Mouse (Mus musculus) liver, embryonic 11.5 days (tissue): Measurements from ENCODE around the gene Ssmem1. TPM values are rescaled to one million over a fixed set of nuclear protein-coding genes. Genes with fewer than 3 reads are reported as not detected.

ENCODE experiments used
- ATAC-seq: fragments of 200-750 bp; cut with Nextera tagmentation; replicated peaks from 2 replicates; pipeline ENCODE4 v1.8.0; 2017; ENCODE audit warnings: moderate number of reproducible peaks, mild to moderate bottlenecking, moderate TSS enrichment, moderate library complexity; ENCODE audit not compliant: low FRiP score
- DNase-seq: peaks from one replicate; pipeline ENCODE4 v3.0.0-alpha.2; 2017; ENCODE audit warnings: low spot score
- H3K27ac ChIP-seq: fragments of 300-500 bp; sonication (generic); 2 replicates; pipeline ENCODE4 v1.5.1; 2014; ENCODE audit warnings: mild to moderate bottlenecking, low read depth, low read length, control low read depth
- H3K27me3 ChIP-seq: fragments of 300-500 bp; sonication (generic); replicated peaks from 2 replicates; pipeline ENCODE4 v1.6.1; 2014; ENCODE audit warnings: low read length, mixed read lengths; ENCODE audit not compliant: control insufficient read depth, insufficient read depth
- H3K36me3 ChIP-seq: fragments of 300-500 bp; sonication (generic); 2 replicates; pipeline ENCODE4 v1.6.1; 2014; ENCODE audit warnings: mild to moderate bottlenecking, low read length, moderate library complexity, mixed read lengths; ENCODE audit not compliant: control insufficient read depth, insufficient read depth
- H3K4me1 ChIP-seq: fragments of 300-500 bp; sonication (generic); replicated peaks from 2 replicates; pipeline ENCODE4 v1.6.1; 2014; ENCODE audit warnings: low read length, mixed read lengths; ENCODE audit not compliant: control insufficient read depth, insufficient read depth
- H3K4me2 ChIP-seq: fragments of 300-500 bp; sonication (generic); 2 replicates; pipeline ENCODE4 v1.6.1; 2014; ENCODE audit warnings: mild to moderate bottlenecking, control low read depth, moderate library complexity
- H3K4me3 ChIP-seq: fragments of 300-500 bp; sonication (generic); 2 replicates; pipeline ENCODE4 v1.5.1; 2014; ENCODE audit warnings: low read depth, low read length, control low read depth
- H3K9ac ChIP-seq: fragments of 300-500 bp; sonication (generic); 2 replicates; pipeline ENCODE4 v1.6.1; 2014; ENCODE audit warnings: low read depth, low read length, control low read depth
- H3K9me3 ChIP-seq: fragments of 300-500 bp; sonication (generic); 2 replicates; pipeline ENCODE4 v1.6.1; 2016; ENCODE audit warnings: low read length, inconsistent platforms, mixed read lengths; ENCODE audit not compliant: control insufficient read depth
- WGBS: fragments of 180-500 bp; shearing (Covaris S2); extraction: QIAGEN DNeasy Blood & Tissue Kit; methylation state at CpG from one replicate; pipeline ENCODE4 v1.1.7; 2014; 5-methylcytosine and 5-hydroxymethylcytosine counted together
- polyA plus RNA-seq: library from polyadenylated mRNA; unstranded; fragments of >200 nt; fragmentation: Nextera tagmentation; extraction: Ambion mirVana; gene quantifications from 2 replicates; pipeline ENCODE4 v1.2.1, GENCODE M21; 2014

Gene Ssmem1
- polyA plus RNA-seq, 1 experiment from 2014 or later = not detected

GRCm38 (mm10) chr6:30538800-30539199, 29.2 kb downstream of the Ssmem1 start:
- Histone ChIP-seq H3K27ac (no peak overlapping the region), H3K4me3 (no peak overlapping the region), H3K9ac (no peak overlapping the region), H3K4me1 (peaks cover 12% of the 10 kb centered on the region; the same call in 1 of the 2 replicates), H3K4me2 (no peak overlapping the region), H3K27me3 (no peaks in the 10 kb centered on the region), H3K36me3 (no peaks in the 10 kb centered on the region), H3K9me3 (no peaks in the 10 kb centered on the region)
- WGBS = 71% methylated on average over 5 of the region's 5 CpGs
- DNase-seq (no peak), ATAC-seq (no peak)

- H3K9me3 ChIP-seq = no peaks in the 10 kb centered on the region
- H3K27ac ChIP-seq = no peak within 1 kb of the TSS
- 65% methylated on average over 11 of the region's 11 CpGs for WGBS
- H3K4me1 ChIP-seq = peaks cover 12% of the 10 kb centered on the region; the same call in 1 of the 2 replicates
- no peak within 1 kb of the TSS for H3K4me2 ChIP-seq
- H3K27me3 ChIP-seq = peaks cover 12% of the 10 kb centered on the region
- no peak for DNase-seq
- H3K4me3 ChIP-seq = no peak within 1 kb of the TSS
- no peaks in the 10 kb centered on the region for H3K36me3 ChIP-seq
- no peak for ATAC-seq
- H3K9ac ChIP-seq = no peak within 1 kb of the TSS
These were observed 31.6 kb downstream of the Ssmem1 start, which contains the start of gene Cpa2 for GRCm38 (mm10) chr6:30541009-30541799. Gene Cpa2, plus strand, starts transcription at chr6:30541582.

GRCm38 (mm10) chr6:30542277-30542676, 32.6 kb downstream of the Ssmem1 start:
- Histone ChIP-seq H3K9me3 (no peaks in the 10 kb centered on the region), H3K4me1 (peaks cover 17% of the 10 kb centered on the region), H3K4me3 (no peak overlapping the region), H3K27ac (no peak overlapping the region), H3K27me3 (peaks cover 12% of the 10 kb centered on the region), H3K9ac (no peak overlapping the region), H3K36me3 (no peaks in the 10 kb centered on the region), H3K4me2 (no peak overlapping the region)
- 19% methylated on average over 6 of the region's 6 CpGs for WGBS
- no peak for DNase-seq
- ATAC-seq = no peak

GRCm38 (mm10) chr6:30543077-30543476, 33.4 kb downstream of the Ssmem1 start:
- Histone ChIP-seq H3K27me3 (peaks cover 17% of the 10 kb centered on the region), H3K4me2 (no peak overlapping the region), H3K9me3 (no peaks in the 10 kb centered on the region), H3K4me3 (no peak overlapping the region), H3K27ac (no peak overlapping the region), H3K36me3 (no peaks in the 10 kb centered on the region), H3K4me1 (peaks cover 17% of the 10 kb centered on the region), H3K9ac (no peak overlapping the region)
- ATAC-seq (no peak), DNase-seq (no peak)
- 31% methylated on average over 12 of the region's 12 CpGs for WGBS

GRCm38 (mm10) chr6:30543851-30544250, 34.2 kb downstream of the Ssmem1 start:
- H3K36me3 ChIP-seq = no peaks in the 10 kb centered on the region
- peaks cover 21% of the 10 kb centered on the region for H3K27me3 ChIP-seq
- ATAC-seq (no peak), DNase-seq (no peak)
- no peak overlapping the region for H3K27ac ChIP-seq
- no peak overlapping the region for H3K4me2 ChIP-seq
- H3K4me1 ChIP-seq = peaks cover 20% of the 10 kb centered on the region
- no peak overlapping the region for H3K9ac ChIP-seq
- no peak overlapping the region for H3K4me3 ChIP-seq
- no peaks in the 10 kb centered on the region for H3K9me3 ChIP-seq
- WGBS = 26% methylated on average over 8 of the region's 8 CpGs

DNA sequence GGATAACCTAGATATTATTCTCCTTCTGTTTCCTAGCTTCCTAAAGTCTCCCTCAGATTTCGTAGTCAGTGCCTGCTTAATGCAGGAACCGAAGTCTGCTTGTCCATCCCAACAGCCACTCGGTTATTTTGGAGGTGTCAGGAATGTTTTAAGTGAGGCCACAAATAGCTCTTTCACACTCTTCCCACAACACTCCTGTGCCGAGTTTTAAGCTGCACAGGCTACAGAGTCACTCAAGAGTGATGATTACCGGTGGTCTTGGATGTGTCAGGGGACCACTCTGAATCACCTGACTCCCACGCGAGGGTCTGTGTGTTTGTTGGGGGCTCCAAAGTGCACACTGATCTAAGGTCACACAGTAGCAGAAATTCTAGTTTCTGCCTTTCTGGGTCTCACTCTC, 36.0 kb downstream of the Ssmem1 start:
- no peak for DNase-seq
- ATAC-seq = no peak
- no peak overlapping the region for H3K4me2 ChIP-seq
- no peak overlapping the region for H3K4me3 ChIP-seq
- no peaks in the 10 kb centered on the region for H3K36me3 ChIP-seq
- H3K4me1 ChIP-seq = peaks cover 25% of the 10 kb centered on the region
- WGBS = 75% methylated on average over 7 of the region's 7 CpGs
- no peak overlapping the region for H3K9ac ChIP-seq
- peak overlapping the region; percentile 32; the same call in 1 of the 2 replicates for H3K27ac ChIP-seq
- peaks cover 36% of the 10 kb centered on the region for H3K27me3 ChIP-seq
- no peaks in the 10 kb centered on the region for H3K9me3 ChIP-seq

DNA sequence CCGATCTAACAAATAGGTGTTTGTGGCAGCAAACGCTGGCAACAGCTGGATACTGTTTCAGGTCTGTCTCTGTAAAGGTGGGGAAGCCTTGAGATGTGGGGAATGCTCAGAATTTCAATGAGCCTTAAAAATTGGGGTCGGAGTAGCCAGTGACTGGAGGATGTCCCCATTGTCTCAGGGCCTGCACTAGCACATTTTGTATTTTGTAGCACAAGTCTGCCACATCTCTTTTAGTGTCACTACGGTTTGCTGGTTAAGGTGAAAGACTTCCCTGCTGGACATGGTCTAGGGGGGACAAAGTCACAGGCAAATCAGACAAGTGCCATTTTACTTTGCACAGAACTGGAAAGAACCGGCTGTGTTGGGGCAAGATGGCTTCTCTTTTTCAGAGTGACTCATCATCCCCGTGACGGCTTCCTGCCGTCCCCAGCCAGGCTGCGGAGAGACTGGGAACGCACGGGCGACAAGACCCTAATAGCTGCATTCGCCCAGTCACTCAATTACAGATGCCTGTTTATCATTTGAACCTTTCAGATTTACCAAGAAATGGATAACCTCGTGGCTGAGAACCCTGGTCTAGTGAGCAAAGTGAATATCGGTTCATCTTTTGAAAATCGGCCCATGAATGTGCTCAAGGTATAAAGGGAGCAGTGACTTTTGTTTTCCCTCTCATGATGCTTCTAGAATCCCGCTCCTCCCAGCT, 37.1 kb downstream of the Ssmem1 start:
- no peak; the same call in 1 of the 2 replicates for ATAC-seq
- H3K27ac ChIP-seq = peak overlapping the region; percentile 60
- H3K27me3 ChIP-seq = peaks cover 46% of the 10 kb centered on the region

GRCm38 (mm10) chr6:30547274-30547645, 37.6 kb downstream of the Ssmem1 start:
- no peaks in the 10 kb centered on the region for H3K36me3 ChIP-seq
- ATAC-seq (no peak), DNase-seq (peak; percentile 49)
- H3K27me3 ChIP-seq = peaks cover 49% of the 10 kb centered on the region
- WGBS = 1% methylated on average over 17 of the region's 17 CpGs
- H3K27ac ChIP-seq = peak overlapping the region; percentile 60
- H3K4me2 ChIP-seq = peak overlapping the region; percentile 61
- no peaks in the 10 kb centered on the region for H3K9me3 ChIP-seq
- peaks cover 18% of the 10 kb centered on the region for H3K4me1 ChIP-seq
- no peak overlapping the region for H3K9ac ChIP-seq
- peak overlapping the region; percentile 30 for H3K4me3 ChIP-seq

More for the DNA sequence above, 37.1 kb downstream of the Ssmem1 start:
- WGBS = 14% methylated on average over 17 of the region's 17 CpGs
- no peaks in the 10 kb centered on the region for H3K36me3 ChIP-seq
- no peak overlapping the region for H3K9ac ChIP-seq
- H3K4me1 ChIP-seq = peaks cover 18% of the 10 kb centered on the region
- H3K9me3 ChIP-seq = no peaks in the 10 kb centered on the region
- peak overlapping the region; percentile 30; the same call in 1 of the 2 replicates for H3K4me3 ChIP-seq
- H3K4me2 ChIP-seq = peak overlapping the region; percentile 61
- DNase-seq = peak; percentile 49
